8 mouse cellular contexts compared by ENCODE assay signal in genomic region chr7:64873266-64873665, GRCm38 (mm10). TPM values are rescaled to one million over a fixed set of nuclear protein-coding genes. Genes with fewer than 3 reads are reported as not detected.
DNase-seq lines count a peak whose midpoint lies in the region; ATAC-seq and TF ChIP-seq lines count a peak whose summit lies in the region.

No protein-coding gene starts in this region.

- H3K4me2 ChIP-seq in liver, embryonic 16.5 days (ENCODE audit: low read depth, low read length): peak overlapping the region; percentile 69

- WGBS in heart, adult 2 months: 37% methylated on average over 11 of the region's 11 CpGs
- 38% methylated on average over 11 of the region's 11 CpGs for WGBS in liver, embryonic 16.5 days (ENCODE audit: insufficient replicate concordance)

- 0 out of 2 replicates have a peak overlapping the region, but pooled peaks have one; percentile 19 for H3K9ac ChIP-seq in heart, adult 2 months (ENCODE audit: low read depth, low read length)
- peak overlapping the region; percentile 58; the same call in 1 of the 2 replicates for H3K9ac ChIP-seq in ES-Bruce4 (ENCODE audit: low read depth, poor library complexity, severe bottlenecking)
- peak overlapping the region; percentile 36 for H3K9ac ChIP-seq in liver, embryonic 16.5 days (ENCODE audit: low read depth, low read length)

- H3K27ac ChIP-seq in heart, adult 2 months: peak overlapping the region; percentile 89
- no peak overlapping the region for H3K27ac ChIP-seq in ES-Bruce4 (ENCODE audit: insufficient read depth, low read length)
- no peak overlapping the region for H3K27ac ChIP-seq in liver, embryonic 16.5 days (ENCODE audit: low read length)

- H3K9me3 ChIP-seq in ES-Bruce4 (replicated peaks; ENCODE audit: control insufficient read depth, insufficient read depth, low read length, poor library complexity, severe bottlenecking): no peaks in the 10 kb centered on the region
- no peaks in the 10 kb centered on the region for H3K9me3 ChIP-seq in liver, embryonic 16.5 days (replicated peaks; ENCODE audit: control insufficient read depth, low read length)

- H3K4me1 ChIP-seq in heart, adult 2 months (ENCODE audit: control insufficient read depth, insufficient read depth, low read length): peaks cover 7% of the 10 kb centered on the region; the same call in 1 of the 2 replicates
- peaks cover 3% of the 10 kb centered on the region for H3K4me1 ChIP-seq in ES-Bruce4 (ENCODE audit: control insufficient read depth, insufficient read depth, low read length)
- H3K4me1 ChIP-seq in liver, embryonic 16.5 days (ENCODE audit: control insufficient read depth, low read depth, low read length): peaks cover 14% of the 10 kb centered on the region

- no peak for TF ChIP-seq CTCF in heart, adult 2 months (IDR thresholded peaks at IDR 0.05)
- TF ChIP-seq CTCF in ES-Bruce4 (IDR thresholded peaks at IDR 0.05; ENCODE audit: low read depth, low read length): no peak

- H3K4me3 ChIP-seq in heart, adult 2 months: peak overlapping the region; percentile 80
- H3K4me3 ChIP-seq in ES-Bruce4 (ENCODE audit: low read depth, low read length): peak overlapping the region; percentile 48
- H3K4me3 ChIP-seq in liver, embryonic 16.5 days (ENCODE audit: low read depth, low read length): peak overlapping the region; percentile 96

- H3K27me3 ChIP-seq in heart, adult 2 months (ENCODE audit: control insufficient read depth, insufficient read depth, low read length): no peaks in the 10 kb centered on the region
- H3K27me3 ChIP-seq in ES-Bruce4 (ENCODE audit: control insufficient read depth, insufficient read depth, low read length, poor library complexity, severe bottlenecking): no peaks in the 10 kb centered on the region
- no peaks in the 10 kb centered on the region for H3K27me3 ChIP-seq in liver, embryonic 16.5 days (ENCODE audit: control insufficient read depth, insufficient read depth, low read depth, low read length)

- ATAC-seq in liver, embryonic 16.5 days (ENCODE audit: low read depth): no peak

- peak in 1 of 2 experiments; percentile 24 for DNase-seq in heart, adult 2 months
- DNase-seq in heart, postnatal 25 days (ENCODE audit: low spot score): no peak
- peak; percentile 22 for DNase-seq in heart, postnatal 4 days
- no peak for DNase-seq in left cerebral cortex, postnatal 14 days (ENCODE audit: low spot score in 2 of 2)
- DNase-seq in cerebellum, postnatal 4 days (ENCODE audit: low spot score in 2 of 2): no peak
- DNase-seq in MN1 (ENCODE audit: low spot score): no peak

- peaks cover 6% of the 10 kb centered on the region; the same call in 1 of the 2 replicates for H3K36me3 ChIP-seq in heart, adult 2 months (ENCODE audit: control insufficient read depth, insufficient read depth, low read length)
- no peaks in the 10 kb centered on the region for H3K36me3 ChIP-seq in ES-Bruce4 (ENCODE audit: control insufficient read depth, insufficient read depth, low read length, poor library complexity, severe bottlenecking)
- no peaks in the 10 kb centered on the region for H3K36me3 ChIP-seq in liver, embryonic 16.5 days (ENCODE audit: control insufficient read depth, insufficient read depth)

- intact Hi-C loops in heart, adult 2 months (cut with DNase I): no loop called here
- intact Hi-C loops in heart, postnatal 25 days (cut with DNase I): no loop called here
- intact Hi-C loops in left cerebral cortex, postnatal 14 days (cut with DNase I): loop anchor here (10.0 kb wide), 1 partner anchor 282 kb away; the partner anchor contains the start of gene Fam189a1

- no peaks in the 10 kb centered on the region for H3K79me2 ChIP-seq in heart, adult 2 months (replicated peaks; ENCODE audit: control insufficient read depth, insufficient read depth, low read length)

- TF ChIP-seq EP300 in heart, adult 2 months (IDR thresholded peaks at IDR 0.05; ENCODE audit: insufficient read depth, low read depth, low read length): no peak
- no peak for TF ChIP-seq EP300 in ES-Bruce4 (IDR thresholded peaks at IDR 0.05; ENCODE audit: insufficient read depth, low read depth, low read length)

- TF ChIP-seq POLR2A in heart, adult 2 months (IDR thresholded peaks at IDR 0.05; ENCODE audit: insufficient read depth, low read depth, low read length): no peak
- TF ChIP-seq POLR2A in ES-Bruce4 (IDR thresholded peaks at IDR 0.05; ENCODE audit: insufficient read depth, low read length): no peak

RNA-seq across cellular contexts. Expression of gene Nsmce3, which starts 0.5 kb away (rescaled TPM):
- 1 to 10 TPM; 2.9 to 3.0 TPM for total RNA-seq in heart, adult 2 months (2021)
- polyA plus RNA-seq in heart, adult 2 months (2012; rRNA removed): 2.5 and 2.6 TPM in 2 replicates
- total RNA-seq in heart, postnatal 25 days (2021): 1 to 10 TPM; 2.9 to 3.2 TPM
- polyA plus RNA-seq in ES-Bruce4 (2011; ENCODE audit: insufficient read depth, insufficient read length, low read depth, missing spikeins): 5.8 and 7.0 TPM in 2 replicates
- 1 to 10 TPM; 4.6 to 5.0 TPM for total RNA-seq in heart, postnatal 4 days (2021)
- polyA plus RNA-seq in liver, embryonic 16.5 days (2015; fragmentation: Nextera tagmentation; extraction: Ambion mirVana): 4.1 and 5.1 TPM in 2 replicates
- total RNA-seq in left cerebral cortex, postnatal 14 days (2021): 10 to 100 TPM; 14.5 TPM
